Mouse (Mus musculus) midbrain, embryonic 15.5 days (tissue): ENCODE measurements at regions not wholly inside any gene's neighbourhood (a gene's known extent, or its start where the extent isn't known, plus 50 kb on each side); places are given as distances from the start of the nearest gene placed in this dataset.

Source experiments
- ATAC-seq: fragments of 200-750 bp; cut with Nextera tagmentation; replicated peaks from 2 replicates; pipeline ENCODE4 v1.8.0; 2017; ENCODE audit warnings: moderate TSS enrichment
- H3K27ac ChIP-seq: fragments of 300-500 bp; sonication (generic); 2 replicates; pipeline ENCODE4 v1.5.1; 2015; ENCODE audit warnings: mild to moderate bottlenecking, inconsistent platforms
- H3K27me3 ChIP-seq: fragments of 300-500 bp; sonication (generic); replicated peaks from 2 replicates; pipeline ENCODE4 v1.6.1; 2015; ENCODE audit warnings: inconsistent platforms
- H3K36me3 ChIP-seq: fragments of 300-500 bp; sonication (generic); replicated peaks from 2 replicates; pipeline ENCODE4 v1.6.1; 2015; ENCODE audit warnings: inconsistent platforms
- H3K4me1 ChIP-seq: fragments of 300-500 bp; sonication (generic); 2 replicates; pipeline ENCODE4 v1.6.1; 2015; ENCODE audit warnings: inconsistent platforms
- H3K4me2 ChIP-seq: fragments of 300-500 bp; sonication (generic); 2 replicates; pipeline ENCODE4 v1.6.1; 2015; ENCODE audit warnings: inconsistent platforms, mild to moderate bottlenecking, moderate library complexity
- H3K4me3 ChIP-seq: fragments of 300-500 bp; sonication (generic); 2 replicates; pipeline ENCODE4 v1.5.1; 2015; ENCODE audit warnings: mild to moderate bottlenecking, inconsistent platforms
- H3K9ac ChIP-seq: fragments of 300-500 bp; sonication (generic); 2 replicates; pipeline ENCODE4 v1.6.1; 2015; ENCODE audit warnings: mild to moderate bottlenecking, inconsistent platforms
- H3K9me3 ChIP-seq: fragments of 300-500 bp; sonication (generic); 2 replicates; pipeline ENCODE4 v1.6.1; 2016; ENCODE audit warnings: inconsistent platforms
- WGBS: fragments of 180-500 bp; shearing (Covaris S2); methylation state at CpG from one replicate; pipeline ENCODE4 v1.1.7; 2015; ENCODE audit warnings: mixed read lengths; 5-methylcytosine and 5-hydroxymethylcytosine counted together

- Histone ChIP-seq H3K27me3 (no peaks in the 10 kb centered on the region; the same call in 1 of the 2 replicates), H3K9ac (no peak overlapping the region), H3K4me2 (no peak overlapping the region), H3K4me1 (no peaks in the 10 kb centered on the region), H3K4me3 (no peak overlapping the region), H3K36me3 (no peaks in the 10 kb centered on the region), H3K9me3 (no peaks in the 10 kb centered on the region), H3K27ac (no peak overlapping the region)
- ATAC-seq = no peak
These were observed 2914.2 kb upstream of the Gm6569 start for GRCm38 (mm10) chr15:70920138-70920537.

- Histone ChIP-seq H3K4me2 (no peak overlapping the region), H3K4me3 (no peak overlapping the region), H3K9me3 (no peaks in the 10 kb centered on the region), H3K27me3 (no peaks in the 10 kb centered on the region; the same call in 1 of the 2 replicates), H3K9ac (no peak overlapping the region), H3K36me3 (no peaks in the 10 kb centered on the region), H3K4me1 (no peaks in the 10 kb centered on the region), H3K27ac (no peak overlapping the region)
- peak; percentile 89 for ATAC-seq
- 38% methylated on average over 2 of the region's 2 CpGs for WGBS
These were observed 2913.5 kb upstream of the Gm6569 start for GRCm38 (mm10) chr15:70920862-70921261.
